Mouse (Mus musculus) MEL (cell line): ENCODE data around the gene Tmem45b. TPM values are rescaled to one million over a fixed set of nuclear protein-coding genes. Genes with fewer than 3 reads are reported as not detected.

Experiments
- DNase-seq: peaks from one replicate; pipeline ENCODE4 v3.0.0; 2011; ENCODE audit warnings: low read depth, low spot score
- H3K27ac ChIP-seq: 2 replicates; pipeline ENCODE4 v1.5.1; 2012; ENCODE audit warnings: low read depth, mild to moderate bottlenecking, control low read depth, low read length, moderate library complexity; ENCODE audit not compliant: control insufficient read depth
- H3K27me3 ChIP-seq, 2 experiments: fragments of 150-350 bp in 1 of 2; sonication (generic) in 1 of 2; 2 replicates each; pipeline ENCODE4 v1.6.1; 2012; ENCODE audit warnings: low read length in 2 of 2, mild to moderate bottlenecking in 2 of 2, improper control_type of control experiment in 1 of 2, moderate library complexity in 1 of 2; ENCODE audit not compliant: insufficient read depth in 2 of 2, control insufficient read depth in 1 of 2
- H3K36me3 ChIP-seq, 2 experiments: 2 replicates each; pipeline ENCODE4 v1.6.1; 2012 to 2014; ENCODE audit warnings: low read length in 2 of 2, improper control_type of control experiment in 1 of 2, inconsistent platforms in 1 of 2, mild to moderate bottlenecking in 1 of 2; ENCODE audit not compliant: insufficient read depth in 2 of 2, control insufficient read depth in 1 of 2
- H3K4me1 ChIP-seq, 2 experiments: fragments of 150-350 bp in 1 of 2; sonication (generic) in 1 of 2; 2 replicates each; pipeline ENCODE4 v1.6.1; 2012; ENCODE audit warnings: low read length in 2 of 2, improper control_type of control experiment in 1 of 2, mild to moderate bottlenecking in 1 of 2; ENCODE audit not compliant: insufficient read depth in 2 of 2, control insufficient read depth in 1 of 2
- H3K4me3 ChIP-seq, 2 experiments: fragments of 150-350 bp in 1 of 2; sonication (generic) in 1 of 2; 2 replicates each; pipeline ENCODE4 v1.5.1; 2012; ENCODE audit warnings: low read depth in 2 of 2, low read length in 2 of 2, mild to moderate bottlenecking in 2 of 2, moderate library complexity in 2 of 2, control low read depth in 1 of 2, improper control_type of control experiment in 1 of 2; ENCODE audit not compliant: control insufficient read depth in 1 of 2, insufficient read depth in 1 of 2
- H3K79me2 ChIP-seq: 2 replicates; pipeline ENCODE4 v1.6.1; 2012; ENCODE audit warnings: mild to moderate bottlenecking, low read length, moderate library complexity; ENCODE audit not compliant: control insufficient read depth, poor library complexity, insufficient read depth
- H3K9ac ChIP-seq: 2 replicates; pipeline ENCODE4 v1.6.1; 2012; ENCODE audit warnings: low read depth, mild to moderate bottlenecking, control low read depth, low read length, moderate library complexity; ENCODE audit not compliant: control insufficient read depth, poor library complexity, severe bottlenecking
- H3K9me3 ChIP-seq: fragments of 150-350 bp; sonication (generic); replicated peaks from 2 replicates; pipeline ENCODE4 v1.6.1; 2012; ENCODE audit warnings: mild to moderate bottlenecking, low read length, improper control_type of control experiment, moderate library complexity; ENCODE audit not compliant: insufficient read depth
- BHLHE40 ChIP-seq: IDR thresholded peaks from 2 replicates; pipeline ENCODE4 v1.6.1; 2012; ENCODE audit warnings: low read depth, mild to moderate bottlenecking, inconsistent platforms, low read length, improper control_type of control experiment, borderline replicate concordance
- CHD2 ChIP-seq: IDR thresholded peaks from 2 replicates; pipeline ENCODE4 v1.6.1; 2011; ENCODE audit warnings: low read length, improper control_type of control experiment
- ELF1 ChIP-seq: IDR thresholded peaks from 2 replicates; pipeline ENCODE4 v1.6.1; 2014; ENCODE audit warnings: low read depth, mild to moderate bottlenecking, inconsistent platforms, low read length, improper control_type of control experiment, moderate library complexity
- EP300 ChIP-seq, 2 experiments: IDR thresholded peaks; 2 replicates each; pipeline ENCODE4 v1.6.1; 2011; ENCODE audit warnings: improper control_type of control experiment in 2 of 2, low read length in 2 of 2, low read depth in 1 of 2, mild to moderate bottlenecking in 1 of 2
- ETS1 ChIP-seq: IDR thresholded peaks from 2 replicates; pipeline ENCODE4 v1.6.1; 2012; ENCODE audit warnings: low read depth, mild to moderate bottlenecking, inconsistent platforms, low read length, improper control_type of control experiment, moderate library complexity
- GABPA ChIP-seq: IDR thresholded peaks from 2 replicates; pipeline ENCODE4 v1.6.1; 2012; ENCODE audit warnings: low read depth, mild to moderate bottlenecking, inconsistent platforms, low read length, improper control_type of control experiment, moderate library complexity
- KAT2A ChIP-seq: conservative IDR thresholded peaks from 2 replicates; pipeline ENCODE4 v1.6.1; 2012; ENCODE audit warnings: low read depth, low read length, improper control_type of control experiment, inconsistent platforms
- MAX ChIP-seq: IDR thresholded peaks from 2 replicates; pipeline ENCODE4 v1.6.1; 2011; ENCODE audit warnings: low read length, improper control_type of control experiment
- MAZ ChIP-seq: IDR thresholded peaks from 2 replicates; pipeline ENCODE4 v1.6.1; 2012; ENCODE audit warnings: low read depth, mild to moderate bottlenecking, inconsistent platforms, low read length, improper control_type of control experiment
- MEF2A ChIP-seq: IDR thresholded peaks from 2 replicates; pipeline ENCODE4 v1.6.1; 2014; ENCODE audit warnings: low read depth, mild to moderate bottlenecking, inconsistent platforms, low read length, improper control_type of control experiment; ENCODE audit not compliant: poor library complexity, insufficient replicate concordance, severe bottlenecking; ENCODE audit errors: extremely low read depth
- MYC ChIP-seq: IDR thresholded peaks from 2 replicates; pipeline ENCODE4 v1.6.1; 2011; ENCODE audit warnings: low read depth, mild to moderate bottlenecking, low read length, improper control_type of control experiment, moderate library complexity
- NRF1 ChIP-seq: IDR thresholded peaks from 2 replicates; pipeline ENCODE4 v1.6.1; 2014; ENCODE audit warnings: low read depth, mild to moderate bottlenecking, inconsistent platforms, low read length, improper control_type of control experiment, moderate library complexity; ENCODE audit not compliant: poor library complexity, insufficient read depth, severe bottlenecking
- POLR2AphosphoS2 ChIP-seq: IDR thresholded peaks from 2 replicates; pipeline ENCODE4 v1.6.1; 2011; ENCODE audit warnings: low read length, improper control_type of control experiment
- POLR2AphosphoS5 ChIP-seq: IDR thresholded peaks from 2 replicates; pipeline ENCODE4 v1.6.1; 2012; ENCODE audit warnings: low read depth, borderline replicate concordance, mild to moderate bottlenecking, inconsistent platforms, low read length, moderate library complexity, mixed read lengths
- RAD21 ChIP-seq: IDR thresholded peaks from 2 replicates; pipeline ENCODE4 v1.6.1; 2011; ENCODE audit warnings: mild to moderate bottlenecking, low read depth, low read length, improper control_type of control experiment
- SIN3A ChIP-seq: IDR thresholded peaks from 2 replicates; pipeline ENCODE4 v1.6.1; 2012; ENCODE audit warnings: low read length, improper control_type of control experiment, inconsistent platforms
- TCF12 ChIP-seq: IDR thresholded peaks from 2 replicates; pipeline ENCODE4 v1.6.1; 2014; ENCODE audit warnings: low read depth, mild to moderate bottlenecking, inconsistent platforms, low read length, improper control_type of control experiment, moderate library complexity
- UBTF ChIP-seq: IDR thresholded peaks from 2 replicates; pipeline ENCODE4 v1.6.1; 2012; ENCODE audit warnings: low read depth, mild to moderate bottlenecking, inconsistent platforms, low read length, improper control_type of control experiment, moderate library complexity, borderline replicate concordance; ENCODE audit not compliant: insufficient read depth
- USF2 ChIP-seq, 2 experiments: IDR thresholded peaks; 2 replicates each; pipeline ENCODE4 v1.6.1; 2011 to 2012; ENCODE audit warnings: improper control_type of control experiment in 2 of 2, low read length in 2 of 2, borderline replicate concordance in 1 of 2, inconsistent platforms in 1 of 2, low read depth in 1 of 2, mild to moderate bottlenecking in 1 of 2; ENCODE audit not compliant: insufficient read depth in 1 of 2
- ZC3H11A ChIP-seq: IDR thresholded peaks from 2 replicates; pipeline ENCODE4 v1.6.1; 2012; ENCODE audit warnings: low read depth, mild to moderate bottlenecking, inconsistent platforms, low read length, improper control_type of control experiment
- ZMIZ1 ChIP-seq: IDR thresholded peaks from 2 replicates; pipeline ENCODE4 v1.6.1; 2012; ENCODE audit warnings: low read depth, mild to moderate bottlenecking, inconsistent platforms, low read length, improper control_type of control experiment, moderate library complexity
- ZNF384 ChIP-seq: IDR thresholded peaks from 2 replicates; pipeline ENCODE4 v1.6.1; 2012; ENCODE audit warnings: low read depth, mild to moderate bottlenecking, inconsistent platforms, low read length, improper control_type of control experiment
- polyA plus RNA-seq, 2 experiments: library from polyadenylated mRNA; stranded (reverse) in 1 of 2; unstranded in 1 of 2; fragments of >175 nt in 1 of 2; fragments of >200 nt in 1 of 2; gene quantifications; 2 replicates each; pipeline versions ENCODE4 v1.2.1 to v1.2.4; 2012; ENCODE audit warnings: low replicate concordance in 2 of 2, low read depth in 1 of 2; ENCODE audit not compliant: insufficient read length in 2 of 2, insufficient read depth in 1 of 2, missing spikeins in 1 of 2
- total RNA-seq: library from RNA; depleted of rRNA; stranded (reverse); fragments of 300-350 nt; gene quantifications from 2 replicates; pipeline ENCODE4 v1.2.3, GENCODE M21; 2012

Tmem45b gene
- total and polyA plus RNA-seq, 3 experiments = not detected

DNA sequence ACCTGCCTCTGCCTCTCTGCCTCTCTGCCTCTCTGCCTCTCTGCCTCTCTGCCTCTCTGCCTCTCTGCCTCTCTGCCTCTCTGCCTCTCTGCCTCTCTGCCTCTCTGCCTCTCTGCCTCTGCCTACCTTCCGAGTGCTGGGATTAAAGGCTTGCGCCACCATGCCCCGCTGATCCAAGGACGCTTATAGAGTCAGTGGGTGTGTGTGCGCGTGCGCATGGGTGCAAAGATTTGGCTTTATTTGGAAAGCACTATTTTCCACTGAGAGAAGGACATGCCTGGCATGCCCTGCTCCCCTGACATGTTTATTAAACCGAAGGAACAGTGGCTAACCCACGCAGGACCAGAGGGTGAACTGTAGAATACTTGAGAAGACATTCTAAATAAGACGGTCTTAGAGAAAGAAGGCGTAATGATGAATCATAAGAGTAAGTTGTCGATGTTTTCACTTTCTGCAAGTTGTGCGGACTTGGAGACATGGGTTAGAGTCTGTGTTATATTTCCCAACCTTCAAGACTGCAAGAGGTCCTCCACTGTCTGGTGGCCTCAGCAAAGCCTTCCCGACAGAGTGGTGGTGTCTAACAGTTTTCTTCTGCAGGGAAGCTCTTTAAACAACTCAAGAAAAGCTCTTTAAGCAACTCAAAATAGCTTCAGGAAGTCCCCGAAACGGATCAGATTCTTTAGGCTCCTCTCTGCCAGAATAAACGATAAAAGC lies 79.3 kb downstream of the Tmem45b start:
- H3K9me3 ChIP-seq = no peaks in the 10 kb centered on the region
- no peaks in the 10 kb centered on the region for H3K27me3 ChIP-seq
- H3K36me3 ChIP-seq = peaks cover 9% of the 10 kb centered on the region in 2 experiments
- peak overlapping the region; percentile 67 to 98; a peak in 2 of 4 replicates for H3K4me3 ChIP-seq
- H3K79me2 ChIP-seq = peaks cover 19% of the 10 kb centered on the region
- no peak overlapping the region for H3K9ac ChIP-seq
- no peak for DNase-seq
- no peak for TF ChIP-seq ZNF384
- TF ChIP-seq RAD21 = no peak
- no peak for TF ChIP-seq GABPA
- no peak for TF ChIP-seq MEF2A
- no peak for TF ChIP-seq BHLHE40
- H3K4me1 ChIP-seq = peaks cover under 1 to 14% of the 10 kb centered on the region in 2 experiments
- no peak overlapping the region for H3K27ac ChIP-seq

DNA sequence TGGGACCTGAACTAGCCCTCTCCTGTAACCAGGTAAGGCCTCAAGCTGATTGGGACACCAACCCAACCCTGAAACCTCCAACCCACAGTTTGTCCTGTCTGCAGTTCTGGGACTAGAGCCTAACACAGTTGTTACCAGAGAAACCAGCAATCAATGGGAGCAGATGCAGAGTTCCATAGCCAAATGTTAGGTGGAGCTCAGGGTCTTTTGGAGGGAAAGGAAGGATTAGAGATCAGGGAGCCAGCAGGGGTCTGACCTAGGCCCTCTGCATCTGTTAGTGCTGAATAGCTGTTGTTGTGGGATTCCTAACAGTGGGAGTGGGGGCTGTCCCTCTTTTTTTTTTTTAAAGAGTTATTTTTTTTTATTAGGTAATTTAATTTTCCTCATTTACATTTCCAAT lies 87.6 kb downstream of the Tmem45b start:
- no peaks in the 10 kb centered on the region for H3K27me3 ChIP-seq
- H3K79me2 ChIP-seq = no peaks in the 10 kb centered on the region
- no peak overlapping the region for H3K4me3 ChIP-seq
- TF ChIP-seq POLR2AphosphoS2 (no peak), RAD21 (no peak), UBTF (no peak), EP300 (IDR thresholded peaks at IDR 0.05; ENCODE audit: low read depth in 1 of 2, low read length in 2 of 2) (no peak), ELF1 (no peak), ZC3H11A (no peak), GABPA (no peak), ETS1 (no peak), SIN3A (no peak), MYC (no peak), MAX (no peak), CHD2 (no peak), MAZ (no peak), KAT2A (no peak), POLR2AphosphoS5 (no peak), TCF12 (no peak), BHLHE40 (no peak), NRF1 (no peak), ZMIZ1 (no peak), USF2 (IDR thresholded peaks at IDR 0.05; ENCODE audit: borderline replicate concordance in 1 of 2, insufficient read depth in 1 of 2, low read depth in 1 of 2, low read length in 2 of 2) (no peak)
- 0 out of 2 replicates have a peak, but pooled peaks cover 1% of the 10 kb centered on the region for H3K9me3 ChIP-seq
- H3K4me1 ChIP-seq = peaks cover 0 to 5% of the 10 kb centered on the region in 2 experiments; a peak in 1 of 4 replicates
- DNase-seq = no peak
- peaks cover 0 to 4% of the 10 kb centered on the region in 2 experiments; a peak in 1 of 4 replicates for H3K36me3 ChIP-seq
- no peak overlapping the region for H3K27ac ChIP-seq
- no peak overlapping the region for H3K9ac ChIP-seq
